Mouse (Mus musculus): ENCODE data around the gene Hoxb13. TPM values are rescaled to one million over a fixed set of nuclear protein-coding genes. Genes with fewer than 3 reads are reported as not detected.

Hoxb13 gene
- polyA plus RNA-seq, 1 experiment from 2014 or later = not detected

DNA sequence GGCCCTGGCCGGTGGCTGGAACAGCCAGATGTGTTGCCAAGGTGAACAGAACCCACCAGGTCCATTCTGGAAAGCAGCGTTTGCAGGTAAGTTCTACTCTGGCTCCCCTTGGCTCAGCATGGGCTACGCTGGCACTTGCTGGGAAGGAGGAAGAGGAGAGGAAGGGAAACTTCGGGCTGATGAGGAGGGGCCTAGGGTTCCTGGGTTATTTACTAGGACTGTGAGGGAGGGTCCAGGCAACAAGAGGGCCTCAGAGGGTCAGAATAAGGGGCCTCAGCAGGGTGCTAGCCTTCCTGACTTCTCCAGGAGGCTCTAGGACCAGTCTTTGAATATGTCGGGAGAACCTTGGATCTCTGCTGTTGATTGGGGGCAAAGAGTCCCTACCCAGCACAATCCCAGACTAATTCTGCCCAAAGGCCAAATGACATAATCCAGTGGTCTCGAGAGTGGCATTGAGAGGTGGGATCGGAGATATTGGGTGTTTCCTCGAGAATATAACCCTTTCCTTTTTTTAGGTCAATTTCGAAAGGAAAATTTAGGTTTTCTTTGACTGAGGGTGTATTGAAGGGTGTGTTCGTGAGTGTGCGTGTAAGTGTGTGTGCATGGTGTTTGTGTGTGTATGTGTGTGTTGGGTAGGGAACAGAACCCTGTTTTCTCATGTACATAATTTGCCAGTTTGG, 985 bp downstream of the Hoxb13 start:
- H3K27ac ChIP-seq (replicated peaks) = no peak overlapping the region
- H3K9me3 ChIP-seq = no peaks in the 10 kb centered on the region
- 0 out of 2 replicates have a peak, but pooled peaks cover 3% of the 10 kb centered on the region for H3K4me1 ChIP-seq
- no peak overlapping the region for H3K4me3 ChIP-seq
- peaks cover 100% of the 10 kb centered on the region for H3K27me3 ChIP-seq
- WGBS = 7% methylated on average over 11 of the region's 11 CpGs
- no peaks in the 10 kb centered on the region for H3K36me3 ChIP-seq
- H3K4me2 ChIP-seq (replicated peaks) = no peak overlapping the region
- no peak for ATAC-seq (replicated peaks)
- no peak overlapping the region for H3K9ac ChIP-seq (replicated peaks)

DNA sequence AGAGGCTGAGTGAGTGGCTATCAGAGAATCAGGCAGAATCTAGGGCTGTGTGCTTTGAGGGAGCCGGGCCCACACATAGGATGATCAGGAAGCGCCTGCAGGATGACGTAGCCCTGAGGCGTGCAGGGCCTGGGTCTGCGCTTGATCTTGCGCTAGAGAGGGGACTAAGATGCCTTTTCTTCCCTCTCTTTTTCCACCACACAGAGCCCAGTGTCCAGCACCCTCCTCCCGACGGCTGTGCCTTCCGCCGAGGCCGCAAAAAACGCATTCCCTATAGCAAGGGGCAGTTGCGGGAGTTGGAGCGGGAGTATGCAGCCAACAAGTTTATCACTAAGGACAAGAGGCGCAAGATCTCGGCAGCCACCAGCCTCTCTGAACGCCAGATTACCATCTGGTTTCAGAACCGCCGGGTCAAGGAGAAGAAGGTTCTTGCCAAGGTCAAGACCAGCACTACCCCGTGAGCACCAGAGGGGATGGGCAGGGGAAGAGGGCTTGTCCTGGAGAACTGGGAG, 1.7 kb downstream of the Hoxb13 start:
- Histone ChIP-seq H3K9me3 (no peaks in the 10 kb centered on the region), H3K27ac (replicated peaks) (no peak overlapping the region), H3K4me3 (no peak overlapping the region), H3K9ac (replicated peaks) (no peak overlapping the region), H3K36me3 (no peaks in the 10 kb centered on the region), H3K4me1 (0 out of 2 replicates have a peak, but pooled peaks cover 3% of the 10 kb centered on the region), H3K27me3 (peaks cover 100% of the 10 kb centered on the region), H3K4me2 (replicated peaks) (no peak overlapping the region)
- WGBS = 4% methylated on average over 20 of the region's 20 CpGs
- ATAC-seq (replicated peaks) = no peak

DNA sequence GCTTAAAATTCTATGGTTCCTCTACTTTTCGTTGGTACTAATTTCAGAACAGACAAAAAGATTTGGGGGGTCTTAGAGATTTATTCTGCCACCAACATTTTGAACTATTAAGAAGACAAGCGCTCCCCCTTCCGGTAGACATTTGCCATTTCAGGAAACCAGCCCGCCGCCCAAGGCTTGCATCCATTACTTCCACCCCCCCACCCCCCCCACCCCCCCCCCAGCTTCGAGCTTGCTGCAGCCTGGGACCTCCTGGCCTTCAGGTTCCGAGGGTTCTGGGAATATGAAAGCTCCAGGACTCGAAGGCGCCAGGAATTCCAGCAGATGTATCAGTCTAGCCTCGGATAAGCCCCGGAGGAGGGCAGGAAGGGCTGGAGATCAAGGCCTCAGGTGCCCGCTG, 4.5 kb downstream of the Hoxb13 start:
- 1% methylated on average over 12 of the region's 12 CpGs for WGBS
- H3K4me1 ChIP-seq = 0 out of 2 replicates have a peak, but pooled peaks cover 3% of the 10 kb centered on the region
- no peak overlapping the region for H3K9ac ChIP-seq (replicated peaks)

DNA sequence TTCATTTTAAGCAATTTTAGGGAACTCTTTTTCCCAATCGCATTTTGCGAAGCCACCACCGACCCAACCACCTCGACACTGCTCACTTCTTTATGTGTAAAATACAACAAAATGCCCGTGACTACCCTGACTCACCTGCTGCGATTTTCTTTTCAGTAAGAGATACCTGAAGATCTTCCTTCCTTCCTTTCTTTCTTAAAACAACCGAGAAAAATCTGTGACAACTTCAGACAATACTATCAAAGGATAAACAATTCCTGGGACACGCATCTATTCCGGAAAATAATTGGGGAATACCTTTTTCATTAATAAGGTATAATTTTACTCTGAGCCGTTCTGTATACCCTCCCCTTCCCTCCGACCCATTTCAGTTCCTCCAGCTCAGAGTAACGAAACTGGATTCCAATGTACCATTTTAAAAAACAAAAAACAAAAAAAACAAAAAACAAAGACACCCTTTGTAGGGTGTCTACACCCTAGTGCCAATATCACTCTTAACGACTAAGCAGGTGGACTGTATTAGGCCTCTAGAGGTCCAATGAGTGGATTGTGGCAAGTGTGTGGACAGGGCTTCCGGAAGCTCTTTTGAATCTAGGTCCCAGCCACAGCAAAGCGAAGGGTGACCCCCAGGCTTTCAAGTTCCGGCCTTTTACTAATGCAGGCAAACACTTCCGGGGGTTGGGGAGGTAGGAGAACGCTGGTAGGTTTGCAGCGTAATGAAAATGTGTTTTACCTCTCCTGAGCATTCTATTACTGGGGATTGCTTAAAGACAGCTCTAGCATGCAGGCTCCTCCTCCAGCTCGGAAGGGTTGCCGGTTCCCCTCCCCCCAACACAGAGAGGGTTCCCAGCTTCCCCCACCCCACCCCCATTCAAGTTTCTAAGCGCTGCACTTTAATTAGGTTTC, 5.3 kb downstream of the Hoxb13 start:
- 2% methylated on average over 22 of the region's 22 CpGs for WGBS

More for the DNA sequence above, 4.5 kb downstream of the Hoxb13 start:
- H3K27me3 ChIP-seq = peaks cover 99% of the 10 kb centered on the region
- no peak overlapping the region for H3K4me2 ChIP-seq (replicated peaks)
- ATAC-seq (replicated peaks) = no peak
- H3K27ac ChIP-seq (replicated peaks) = no peak overlapping the region
- no peaks in the 10 kb centered on the region for H3K9me3 ChIP-seq
- no peaks in the 10 kb centered on the region for H3K36me3 ChIP-seq
- H3K4me3 ChIP-seq = no peak overlapping the region

DNA sequence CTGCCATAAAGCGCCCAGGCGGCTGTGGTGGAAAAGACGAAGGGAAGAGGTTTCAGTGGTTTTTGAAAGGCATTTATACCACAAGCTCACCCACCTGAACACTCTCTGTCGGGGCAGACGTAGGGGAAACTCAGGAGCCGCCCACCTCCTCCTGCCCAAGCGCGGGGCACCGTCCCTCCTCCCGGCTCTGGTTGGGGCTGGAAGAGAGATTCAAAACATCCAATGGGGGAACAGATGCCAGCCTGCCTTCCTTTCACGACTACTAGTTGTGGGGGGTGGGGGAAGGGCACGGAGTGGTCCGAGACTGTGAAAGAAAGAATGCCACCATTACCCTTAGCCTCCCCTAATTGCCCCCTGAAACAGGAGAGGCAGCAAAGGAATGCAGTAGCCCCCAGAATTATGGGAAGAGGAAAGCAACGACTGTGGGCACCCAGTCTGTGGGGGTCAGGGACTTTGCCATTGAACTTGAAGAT, 6.1 kb downstream of the Hoxb13 start:
- Histone ChIP-seq H3K4me3 (no peak overlapping the region), H3K9ac (replicated peaks) (no peak overlapping the region), H3K4me1 (no peaks in the 10 kb centered on the region), H3K36me3 (no peaks in the 10 kb centered on the region), H3K4me2 (replicated peaks) (no peak overlapping the region), H3K27me3 (peaks cover 99% of the 10 kb centered on the region), H3K9me3 (no peaks in the 10 kb centered on the region), H3K27ac (replicated peaks) (no peak overlapping the region)
- under 1% methylated on average over 14 of the region's 14 CpGs for WGBS
- ATAC-seq (replicated peaks) = no peak

More for the DNA sequence above, 5.3 kb downstream of the Hoxb13 start:
- Histone ChIP-seq H3K9me3 (no peaks in the 10 kb centered on the region), H3K4me2 (replicated peaks) (no peak overlapping the region), H3K27ac (replicated peaks) (no peak overlapping the region), H3K27me3 (peaks cover 99% of the 10 kb centered on the region), H3K4me3 (no peak overlapping the region), H3K36me3 (no peaks in the 10 kb centered on the region), H3K4me1 (no peaks in the 10 kb centered on the region), H3K9ac (replicated peaks) (no peak overlapping the region)
- ATAC-seq (replicated peaks) = no peak

DNA sequence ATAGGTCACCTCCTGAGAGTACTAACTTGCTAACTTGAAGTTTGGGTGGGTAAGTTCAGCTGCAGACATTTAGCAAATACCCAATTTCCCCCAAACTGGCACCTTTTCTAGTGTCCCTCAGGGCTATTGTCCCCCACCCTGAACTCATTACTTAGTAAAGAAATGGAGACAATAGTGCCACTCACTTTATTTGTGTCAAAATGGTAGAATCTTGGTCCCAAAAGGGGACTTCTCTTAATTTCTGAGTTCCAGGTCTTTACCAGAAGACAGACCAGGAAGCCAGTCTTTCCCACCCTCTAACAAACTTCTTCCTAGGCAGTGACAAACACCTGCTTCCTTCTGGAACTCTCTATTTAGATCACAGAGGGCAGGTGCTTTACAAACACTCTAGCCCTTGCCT, 7.6 kb downstream of the Hoxb13 start:
- no peak for ATAC-seq (replicated peaks)
- H3K4me1 ChIP-seq = no peaks in the 10 kb centered on the region
- H3K4me2 ChIP-seq (replicated peaks) = no peak overlapping the region
- H3K27me3 ChIP-seq = peaks cover 99% of the 10 kb centered on the region
- no peak overlapping the region for H3K27ac ChIP-seq (replicated peaks)
- no peak overlapping the region for H3K4me3 ChIP-seq
- H3K36me3 ChIP-seq = no peaks in the 10 kb centered on the region
- H3K9ac ChIP-seq (replicated peaks) = no peak overlapping the region
- H3K9me3 ChIP-seq = no peaks in the 10 kb centered on the region

DNA sequence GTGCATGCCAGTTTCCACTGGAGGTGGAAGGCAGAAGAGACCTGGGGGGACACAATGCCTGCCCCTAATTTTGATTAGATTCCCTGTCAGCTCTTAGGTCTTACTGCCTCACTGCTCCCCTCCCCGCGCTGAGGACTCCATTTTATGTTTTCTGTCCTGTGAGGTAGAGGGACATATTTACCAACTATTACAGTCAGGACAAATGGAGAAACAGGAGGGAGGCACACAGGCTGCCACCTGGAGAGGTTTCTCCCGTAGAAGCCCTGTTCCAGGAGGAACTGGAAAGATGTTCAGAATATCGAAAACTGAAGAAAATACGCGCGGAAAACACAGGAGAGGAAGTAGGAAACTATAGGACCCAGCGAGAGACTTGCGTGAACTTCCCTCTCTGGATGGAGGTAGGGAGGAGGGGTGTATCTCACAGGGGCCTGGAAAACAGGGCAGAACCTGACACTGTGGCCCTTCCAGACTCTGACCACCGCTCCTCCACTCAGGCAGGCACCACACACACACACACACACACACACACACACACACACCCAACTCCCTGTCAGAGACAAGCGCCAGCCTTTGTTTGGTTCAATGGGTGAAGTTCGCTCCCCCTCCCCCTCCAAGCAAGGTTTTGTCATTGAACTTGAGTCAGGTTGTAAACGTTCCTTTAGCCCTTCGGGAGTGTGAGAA, 8.4 kb downstream of the Hoxb13 start:
- H3K4me1 ChIP-seq = no peaks in the 10 kb centered on the region
- peaks cover 99% of the 10 kb centered on the region for H3K27me3 ChIP-seq
- H3K27ac ChIP-seq (replicated peaks) = no peak overlapping the region
- no peak overlapping the region for H3K9ac ChIP-seq (replicated peaks)
- H3K36me3 ChIP-seq = no peaks in the 10 kb centered on the region
- no peaks in the 10 kb centered on the region for H3K9me3 ChIP-seq
- 2% methylated on average over 14 of the region's 14 CpGs for WGBS
- H3K4me3 ChIP-seq = no peak overlapping the region
- ATAC-seq (replicated peaks) = no peak
- no peak overlapping the region for H3K4me2 ChIP-seq (replicated peaks)

DNA sequence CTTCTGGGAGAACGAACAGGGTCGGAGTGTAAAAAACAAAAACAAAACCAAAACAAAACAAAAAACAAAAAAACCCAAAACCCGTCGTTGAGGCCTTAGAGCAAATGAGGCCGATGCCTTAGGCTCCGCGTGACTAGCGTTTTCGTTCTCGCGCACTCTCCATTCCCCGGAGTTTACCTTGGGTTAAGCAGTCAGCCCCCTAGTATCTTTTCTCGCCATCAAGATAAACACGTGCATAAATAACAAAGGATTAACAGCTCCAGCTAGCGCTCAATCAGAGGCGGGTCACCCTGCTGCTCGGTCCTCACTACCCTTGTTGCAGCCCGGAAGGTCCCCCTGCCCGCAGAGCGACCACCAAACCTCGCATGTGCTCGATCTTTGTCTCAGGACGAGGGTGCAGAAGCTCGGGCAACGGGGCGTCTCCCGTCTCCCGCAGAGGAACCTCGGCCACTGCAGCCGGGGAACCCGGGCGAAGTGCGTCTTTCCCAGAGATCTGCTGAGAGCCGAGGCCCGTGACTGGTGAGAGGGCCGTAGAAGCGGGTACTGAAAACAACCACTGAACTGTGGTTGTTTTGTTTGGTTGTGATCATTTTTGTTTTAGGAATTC, 9.2 kb downstream of the Hoxb13 start:
- Histone ChIP-seq H3K27ac (replicated peaks) (no peak overlapping the region), H3K4me2 (replicated peaks) (no peak overlapping the region), H3K9me3 (no peaks in the 10 kb centered on the region), H3K36me3 (no peaks in the 10 kb centered on the region), H3K4me1 (no peaks in the 10 kb centered on the region), H3K9ac (replicated peaks) (no peak overlapping the region), H3K4me3 (no peak overlapping the region), H3K27me3 (peaks cover 99% of the 10 kb centered on the region)
- ATAC-seq (replicated peaks) = no peak
- under 1% methylated on average over 37 of the region's 37 CpGs for WGBS

DNA sequence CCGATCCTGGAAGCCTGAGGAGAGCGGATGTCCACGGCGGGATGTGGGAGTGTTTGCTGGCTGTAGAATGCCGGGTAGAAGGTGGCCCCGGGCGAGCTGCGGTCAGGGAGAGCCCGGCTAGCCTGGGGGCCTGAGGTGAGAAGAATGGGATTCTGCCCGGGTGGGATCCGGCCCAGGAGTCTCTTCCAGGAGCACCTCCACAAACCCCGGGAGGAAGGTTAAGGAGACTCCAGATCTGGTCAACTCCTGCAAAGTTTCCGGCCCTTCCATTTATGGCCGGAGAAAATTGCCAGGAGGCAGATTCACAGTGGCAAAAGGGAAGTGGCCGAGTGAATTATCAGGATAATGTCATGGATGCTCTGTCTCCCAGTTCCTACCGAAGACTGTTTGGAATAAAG, 9.7 kb downstream of the Hoxb13 start:
- Histone ChIP-seq H3K4me3 (no peak overlapping the region), H3K27me3 (peaks cover 99% of the 10 kb centered on the region), H3K9ac (replicated peaks) (no peak overlapping the region), H3K27ac (replicated peaks) (no peak overlapping the region), H3K4me2 (replicated peaks) (no peak overlapping the region), H3K9me3 (no peaks in the 10 kb centered on the region), H3K36me3 (no peaks in the 10 kb centered on the region), H3K4me1 (no peaks in the 10 kb centered on the region)
- no peak for ATAC-seq (replicated peaks)
- WGBS = under 1% methylated on average over 16 of the region's 16 CpGs

DNA sequence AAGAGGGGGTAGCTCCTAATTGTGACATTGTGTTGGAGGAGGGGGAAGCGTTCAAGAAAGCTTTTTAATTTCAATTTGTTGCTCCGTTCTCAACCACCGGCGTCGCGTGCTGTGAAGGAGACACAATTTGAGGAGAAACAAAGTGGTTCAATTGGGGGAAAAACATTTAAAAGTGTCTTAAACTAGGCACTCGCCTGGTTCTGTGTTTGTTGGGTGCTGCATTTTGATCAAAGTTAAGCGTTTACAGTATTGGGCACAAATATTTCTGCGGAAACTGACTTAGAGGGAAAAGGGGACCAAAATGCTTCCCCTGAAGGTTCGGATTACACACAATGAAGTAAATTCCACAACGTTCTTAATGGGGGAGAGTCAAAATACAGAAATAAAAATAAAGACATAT, 10.2 kb downstream of the Hoxb13 start:
- H3K4me3 ChIP-seq = no peak overlapping the region
- WGBS = 1% methylated on average over 11 of the region's 11 CpGs
- no peak for ATAC-seq (replicated peaks)

DNA sequence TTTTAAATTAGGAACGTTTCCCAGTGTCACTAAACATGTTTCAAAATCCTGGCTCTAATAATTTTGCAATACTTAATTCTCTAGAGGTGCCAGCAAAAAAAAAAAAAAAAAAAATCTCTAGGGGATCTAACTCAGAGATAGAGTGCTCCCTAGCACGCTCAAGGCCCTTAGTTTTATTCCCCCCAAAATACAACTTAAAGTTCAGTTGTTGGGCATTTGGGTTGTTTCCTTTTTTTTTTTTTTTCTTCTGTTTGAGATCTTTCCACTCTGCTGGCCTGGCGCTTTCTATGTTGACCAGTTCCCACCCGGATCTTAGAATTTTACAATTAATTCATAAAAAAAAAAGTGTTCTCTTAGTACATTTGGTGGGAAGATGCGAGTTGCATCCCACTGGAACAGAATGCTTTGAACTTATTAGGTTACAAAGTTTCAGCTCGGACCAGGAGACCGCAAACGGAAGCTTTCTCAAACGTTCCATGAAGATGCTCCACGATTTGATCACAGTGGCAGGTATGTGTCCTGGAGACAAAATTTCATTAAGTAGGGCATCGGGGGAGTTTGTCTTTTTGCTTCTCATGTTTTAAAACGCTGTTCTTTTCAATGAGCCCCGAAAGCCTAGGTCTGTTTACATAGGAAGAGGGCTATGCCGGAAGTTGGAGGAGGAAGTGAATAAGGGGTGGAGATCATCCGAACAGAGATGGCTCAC, 11.5 kb downstream of the Hoxb13 start:
- H3K4me1 ChIP-seq = no peaks in the 10 kb centered on the region
- H3K9ac ChIP-seq (replicated peaks) = no peak overlapping the region
- WGBS = 3% methylated on average over 15 of the region's 15 CpGs
- H3K4me3 ChIP-seq = no peak overlapping the region
- peaks cover 97% of the 10 kb centered on the region for H3K27me3 ChIP-seq
- H3K4me2 ChIP-seq (replicated peaks) = no peak overlapping the region
- H3K36me3 ChIP-seq = no peaks in the 10 kb centered on the region
- no peak for ATAC-seq (replicated peaks)
- H3K27ac ChIP-seq (replicated peaks) = no peak overlapping the region
- H3K9me3 ChIP-seq = no peaks in the 10 kb centered on the region

More for the DNA sequence above, 10.2 kb downstream of the Hoxb13 start:
- Histone ChIP-seq H3K27me3 (peaks cover 99% of the 10 kb centered on the region), H3K9ac (replicated peaks) (no peak overlapping the region), H3K36me3 (no peaks in the 10 kb centered on the region), H3K4me2 (replicated peaks) (no peak overlapping the region), H3K27ac (replicated peaks) (no peak overlapping the region), H3K4me1 (no peaks in the 10 kb centered on the region), H3K9me3 (no peaks in the 10 kb centered on the region)
